Mouse (Mus musculus): ENCODE data around the gene Pla2g3.

DNA sequence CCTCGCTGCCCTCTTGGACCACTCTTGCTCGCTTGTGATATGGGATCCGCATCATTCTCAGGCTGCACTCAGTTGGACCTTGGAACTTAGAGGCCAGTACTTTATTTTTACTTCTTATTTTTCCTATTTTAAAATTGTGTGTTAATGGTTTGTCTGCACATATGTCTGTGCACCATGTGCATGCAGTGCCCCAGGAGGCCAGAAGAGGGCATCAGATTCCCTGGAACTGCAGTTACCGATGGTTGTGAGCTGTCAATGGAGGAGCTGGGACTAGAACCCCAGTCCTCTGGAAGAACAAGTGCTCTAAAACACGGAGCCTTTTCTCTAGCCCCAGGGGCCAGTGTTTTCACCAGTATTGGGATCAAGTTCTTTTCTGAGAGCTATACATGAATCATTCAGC, 56.3 kb downstream of the Pla2g3 start:
- TF ChIP-seq CTCF (IDR thresholded peaks at IDR 0.05; ENCODE audit: extremely low read depth, insufficient read depth, insufficient read length, insufficient replicate concordance) = no peak
- TF ChIP-seq POLR2A (IDR thresholded peaks at IDR 0.05; ENCODE audit: low read depth, low read length) = no peak
